In genomic region chr5:64503514-64503913, GRCm38 (mm10) we compare ENCODE assay signal across 8 mouse cellular contexts.
A peak's percentile ranks its signal among the peaks of the same experiment; 100 is the strongest.
DNase-seq lines count a peak whose midpoint lies in the region; ATAC-seq lines count a peak whose summit lies in the region.

No protein-coding gene starts in this region.

- no peaks in the 10 kb centered on the region for H3K36me3 ChIP-seq in lung, embryonic 15.5 days

- no peak overlapping the region for H3K4me2 ChIP-seq in lung, embryonic 15.5 days

- 13% methylated on average over 4 of the region's 4 CpGs for WGBS in lung, embryonic 15.5 days

- DNase-seq in cerebellum, postnatal 10 days = peak; percentile 44 to 48
- no peak for DNase-seq in cerebellum, postnatal 25 days
- peak; percentile 70 for DNase-seq in ovary, adult 18-20 months (ENCODE audit: low spot score)
- DNase-seq in ovary, postnatal 10 days (ENCODE audit: low spot score) = no peak
- peak; percentile 37 to 44 for DNase-seq in frontal cortex, postnatal 10 days (ENCODE audit: low spot score in 2 of 2)
- peak; percentile 21 for DNase-seq in induced T-regulatory cell, adult 2 months (ENCODE audit: low read depth)
- no peak for DNase-seq in spleen, postnatal 4 days (ENCODE audit: low spot score in 2 of 2)

- no peaks in the 10 kb centered on the region for H3K27me3 ChIP-seq in lung, embryonic 15.5 days

- no peak overlapping the region for H3K4me3 ChIP-seq in lung, embryonic 15.5 days

- peaks cover 42% of the 10 kb centered on the region for H3K4me1 ChIP-seq in lung, embryonic 15.5 days

- H3K9me3 ChIP-seq in lung, embryonic 15.5 days = no peaks in the 10 kb centered on the region

- peak overlapping the region; percentile 56 for H3K27ac ChIP-seq in lung, embryonic 15.5 days

- peak; percentile 50; the same call in 1 of the 2 replicates for ATAC-seq in lung, embryonic 15.5 days (ENCODE audit: borderline replicate concordance, extremely low read depth, low FRiP score, low TSS enrichment)

- H3K9ac ChIP-seq in lung, embryonic 15.5 days = no peak overlapping the region

Comparison
In these comparisons a context has a peak if more than half of its experiments do, and no peak if none do; other contexts are left out.
1. DNase-seq: peak in cerebellum, postnatal 10 days (2 of 2), ovary, adult 18-20 months (single experiment), frontal cortex, postnatal 10 days (2 of 2) and induced T-regulatory cell, adult 2 months (single experiment); none in cerebellum, postnatal 25 days (0 of 2), ovary, postnatal 10 days (single experiment) and spleen, postnatal 4 days (0 of 2).